ENCODE assay signal across 17 mouse cellular contexts in genomic region chr17:73005100-73005499, GRCm38 (mm10).
DNase-seq lines count a peak whose midpoint lies in the region; ATAC-seq and TF ChIP-seq lines count a peak whose summit lies in the region.
"Had no signal": no experiment of that assay in that cellular context is flagged by ENCODE, and none has a peak within 500 bp of the region (broad histone marks: within the 10 kb centered on the region; RNA-seq: fewer than 3 reads in every experiment).

No protein-coding gene starts in this region.

- peak; percentile 33 for DNase-seq in kidney, postnatal 0 days (ENCODE audit: low spot score)
- peak; percentile 75 for DNase-seq in T-cell, adult 2 months (ENCODE audit: low spot score)
- DNase-seq in thymus, postnatal 14 days: peak; percentile 48
- no peak for DNase-seq in hindbrain, embryonic 10.5 days (ENCODE audit: low spot score)
- DNase-seq in frontal cortex, adult 2 months (ENCODE audit: extremely low spot score in 1 of 2, low spot score in 1 of 2): no peak
- DNase-seq in layer of hippocampus, adult 2 months (ENCODE audit: low spot score in 2 of 2): no peak
- DNase-seq: adrenal gland, postnatal 10 days; cerebellum, adult 9-11 months; gastrocnemius, adult 2 months; heart, postnatal 4 days; liver; lung, adult 18-20 months had no signal

- TF ChIP-seq CTCF in kidney, postnatal 0 days (IDR thresholded peaks at IDR 0.05; ENCODE audit: low read depth): no peak
- no peak for TF ChIP-seq CTCF in layer of hippocampus, adult 2 months (conservative IDR thresholded peaks at IDR 0.05)

- H3K4me2 ChIP-seq in kidney, postnatal 0 days (ENCODE audit: low read length): no peak overlapping the region
- no peak overlapping the region for H3K4me2 ChIP-seq in kidney, embryonic 15.5 days
- H3K4me2 ChIP-seq: forebrain, embryonic 15.5 days; heart, embryonic 11.5 days; stomach, embryonic 15.5 days had no signal

- ATAC-seq in kidney, postnatal 0 days (replicated peaks; ENCODE audit: low FRiP score, low read depth): no peak
- ATAC-seq in kidney, embryonic 15.5 days (replicated peaks; ENCODE audit: low FRiP score): no peak
- peak; percentile 27; the same call in 1 of the 2 replicates for ATAC-seq in megakaryocyte progenitor cell, adult 5-6 weeks (replicated peaks; ENCODE audit: poor library complexity)
- ATAC-seq: forebrain, embryonic 15.5 days had no signal

- H3K9me3 ChIP-seq in kidney, postnatal 0 days (replicated peaks; ENCODE audit: low read length): no peaks in the 10 kb centered on the region
- no peaks in the 10 kb centered on the region for H3K9me3 ChIP-seq in kidney, embryonic 15.5 days (replicated peaks)
- H3K9me3 ChIP-seq in hindbrain, embryonic 10.5 days: no peaks in the 10 kb centered on the region
- H3K9me3 ChIP-seq: forebrain, embryonic 15.5 days; stomach, embryonic 15.5 days had no signal

- H3K9ac ChIP-seq in kidney, postnatal 0 days (ENCODE audit: low read depth, low read length): no peak overlapping the region
- no peak overlapping the region for H3K9ac ChIP-seq in kidney, embryonic 15.5 days
- H3K9ac ChIP-seq: forebrain, embryonic 15.5 days; stomach, embryonic 15.5 days had no signal

- no peaks in the 10 kb centered on the region for H3K36me3 ChIP-seq in kidney, postnatal 0 days (ENCODE audit: insufficient read depth, low read length)
- no peaks in the 10 kb centered on the region for H3K36me3 ChIP-seq in kidney, embryonic 15.5 days
- H3K36me3 ChIP-seq in hindbrain, embryonic 10.5 days: no peaks in the 10 kb centered on the region
- H3K36me3 ChIP-seq: forebrain, embryonic 15.5 days; stomach, embryonic 15.5 days had no signal

- H3K4me1 ChIP-seq in kidney, postnatal 0 days (replicated peaks; ENCODE audit: insufficient read depth, low read length): no peaks in the 10 kb centered on the region
- H3K4me1 ChIP-seq in kidney, embryonic 15.5 days: peaks cover 6% of the 10 kb centered on the region
- no peaks in the 10 kb centered on the region for H3K4me1 ChIP-seq in hindbrain, embryonic 10.5 days (replicated peaks)
- H3K4me1 ChIP-seq: forebrain, embryonic 15.5 days had no signal

- WGBS in kidney, postnatal 0 days: 37% methylated on average over 9 of the region's 9 CpGs
- 38% methylated on average over 9 of the region's 9 CpGs for WGBS in kidney, embryonic 15.5 days
- WGBS in hindbrain, embryonic 10.5 days: 89% methylated on average over 9 of the region's 9 CpGs

- H3K4me3 ChIP-seq in kidney, postnatal 0 days (replicated peaks; ENCODE audit: low read depth, low read length): no peak overlapping the region
- no peak overlapping the region for H3K4me3 ChIP-seq in kidney, embryonic 15.5 days (replicated peaks)
- H3K4me3 ChIP-seq in hindbrain, embryonic 10.5 days: no peak overlapping the region
- no peak overlapping the region for H3K4me3 ChIP-seq in layer of hippocampus, adult 2 months
- H3K4me3 ChIP-seq: forebrain, embryonic 15.5 days; gastrocnemius, adult 2 months; stomach, embryonic 15.5 days had no signal

- H3K27me3 ChIP-seq in kidney, postnatal 0 days (ENCODE audit: insufficient read depth, low read length): no peaks in the 10 kb centered on the region
- no peaks in the 10 kb centered on the region for H3K27me3 ChIP-seq in kidney, embryonic 15.5 days
- H3K27me3 ChIP-seq in hindbrain, embryonic 10.5 days (ENCODE audit: insufficient read depth, poor library complexity, severe bottlenecking): no peaks in the 10 kb centered on the region
- H3K27me3 ChIP-seq: forebrain, embryonic 15.5 days; stomach, embryonic 15.5 days had no signal

- no peak overlapping the region for H3K27ac ChIP-seq in kidney, postnatal 0 days
- H3K27ac ChIP-seq in kidney, embryonic 15.5 days: no peak overlapping the region
- H3K27ac ChIP-seq in hindbrain, embryonic 10.5 days: no peak overlapping the region
- no peak overlapping the region for H3K27ac ChIP-seq in layer of hippocampus, adult 2 months
- H3K27ac ChIP-seq: forebrain, embryonic 15.5 days; gastrocnemius, adult 2 months; stomach, embryonic 15.5 days had no signal

Comparison
In these comparisons a context has a peak if more than half of its experiments do, and no peak if none do; other contexts are left out.
1. DNase-seq: peak in kidney, postnatal 0 days (single experiment), T-cell, adult 2 months (single experiment) and thymus, postnatal 14 days (single experiment); none in hindbrain, embryonic 10.5 days (single experiment), frontal cortex, adult 2 months (0 of 2) and layer of hippocampus, adult 2 months (0 of 2).